Mouse (Mus musculus) heart, embryonic 12.5 days (tissue): ENCODE measurements around the gene Ero1l. TPM values are rescaled to one million over a fixed set of nuclear protein-coding genes. Genes with fewer than 3 reads are reported as not detected.

ENCODE experiments used
- ATAC-seq: fragments of 200-750 bp; cut with Nextera tagmentation; 2 replicates; pipeline ENCODE4 v1.8.0; 2017; ENCODE audit warnings: moderate TSS enrichment, moderate library complexity; ENCODE audit not compliant: insufficient number of reproducible peaks, low FRiP score
- H3K27ac ChIP-seq: fragments of 300-500 bp; sonication (generic); 2 replicates; pipeline ENCODE4 v1.5.1; 2016; ENCODE audit warnings: mild to moderate bottlenecking, moderate library complexity; ENCODE audit not compliant: poor library complexity, severe bottlenecking
- H3K27me3 ChIP-seq: fragments of 300-500 bp; sonication (generic); replicated peaks from 2 replicates; pipeline ENCODE4 v1.6.1; 2016; ENCODE audit warnings: mild to moderate bottlenecking, moderate library complexity
- H3K36me3 ChIP-seq: fragments of 300-500 bp; sonication (generic); 2 replicates; pipeline ENCODE4 v1.6.1; 2016; ENCODE audit warnings: mild to moderate bottlenecking, moderate library complexity
- H3K4me1 ChIP-seq: fragments of 300-500 bp; sonication (generic); replicated peaks from 2 replicates; pipeline ENCODE4 v1.6.1; 2016; ENCODE audit warnings: mild to moderate bottlenecking
- H3K4me2 ChIP-seq: fragments of 300-500 bp; sonication (generic); 2 replicates; pipeline ENCODE4 v1.6.1; 2016; ENCODE audit warnings: mild to moderate bottlenecking, moderate library complexity
- H3K4me3 ChIP-seq: fragments of 300-500 bp; sonication (generic); 2 replicates; pipeline ENCODE4 v1.5.1; 2016; ENCODE audit warnings: mild to moderate bottlenecking
- H3K9ac ChIP-seq: fragments of 300-500 bp; sonication (generic); 2 replicates; pipeline ENCODE4 v1.6.1; 2016; ENCODE audit warnings: mild to moderate bottlenecking, moderate library complexity
- H3K9me3 ChIP-seq: fragments of 300-500 bp; sonication (generic); replicated peaks from 2 replicates; pipeline ENCODE4 v1.6.1; 2016; ENCODE audit warnings: mild to moderate bottlenecking, moderate library complexity
- WGBS: fragments of 180-500 bp; shearing (Covaris S2); methylation state at CpG from one replicate; pipeline ENCODE4 v1.1.7; 2016; 5-methylcytosine and 5-hydroxymethylcytosine counted together
- polyA plus RNA-seq: library from polyadenylated mRNA; unstranded; fragments of >200 nt; fragmentation: Nextera tagmentation; extraction: Ambion mirVana; gene quantifications from 2 replicates; pipeline ENCODE4 v1.2.1, GENCODE M21; 2016

The Ero1l gene
- polyA plus RNA-seq, 1 experiment from 2014 or later = 58.6 TPM

DNA sequence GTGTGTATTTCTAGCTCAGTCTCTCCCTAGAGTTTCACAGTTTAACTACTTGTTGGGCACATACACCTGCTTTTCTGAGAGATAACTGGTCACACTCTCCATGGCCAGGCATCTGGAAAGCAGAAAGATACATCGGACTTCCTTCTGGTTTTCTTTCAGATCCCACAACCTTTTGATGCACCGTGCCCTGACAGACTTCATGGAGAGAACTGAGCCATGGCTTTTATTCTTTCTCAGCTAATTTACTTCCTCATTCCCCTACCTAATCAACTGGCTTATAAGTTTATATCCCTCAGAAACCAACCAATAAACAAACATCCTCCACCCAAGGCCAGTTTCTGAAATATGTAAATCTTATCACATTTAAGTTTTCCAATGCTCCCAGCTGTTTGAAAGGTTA, 3.9 kb upstream of the Ero1l start:
- 87% methylated on average over 2 of the region's 2 CpGs for WGBS
- no peaks in the 10 kb centered on the region for H3K27me3 ChIP-seq
- ATAC-seq = no peak
- 0 out of 2 replicates have a peak, but pooled peaks cover 11% of the 10 kb centered on the region for H3K4me1 ChIP-seq
- H3K4me3 ChIP-seq = no peak overlapping the region
- no peak overlapping the region for H3K4me2 ChIP-seq
- H3K9me3 ChIP-seq = no peaks in the 10 kb centered on the region
- H3K9ac ChIP-seq = no peak overlapping the region
- no peak overlapping the region for H3K27ac ChIP-seq
- H3K36me3 ChIP-seq = no peaks in the 10 kb centered on the region

DNA sequence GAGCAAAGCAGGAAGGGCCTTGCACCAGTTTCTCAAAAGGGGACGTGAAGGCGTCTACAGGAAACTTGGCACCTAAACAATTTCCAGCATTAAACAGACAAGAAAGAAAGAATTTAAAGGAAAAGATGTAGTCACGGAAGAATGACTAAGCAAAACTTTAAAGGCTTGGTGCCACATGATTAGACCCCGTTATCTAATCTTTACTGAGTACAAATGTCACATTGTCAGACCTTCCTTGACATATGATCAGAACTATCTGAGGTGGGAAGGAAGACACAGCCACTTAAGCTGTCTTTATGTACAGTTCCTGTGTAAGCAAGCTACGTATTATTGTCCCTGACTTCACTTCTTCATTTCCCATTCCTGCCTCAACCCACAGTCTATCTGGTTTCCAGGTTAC, 3.1 kb upstream of the Ero1l start:
- H3K9me3 ChIP-seq = no peaks in the 10 kb centered on the region
- ATAC-seq = no peak
- no peak overlapping the region for H3K4me3 ChIP-seq
- H3K36me3 ChIP-seq = no peaks in the 10 kb centered on the region
- peaks cover 16% of the 10 kb centered on the region for H3K4me1 ChIP-seq
- H3K9ac ChIP-seq = no peak overlapping the region
- no peak overlapping the region for H3K4me2 ChIP-seq
- H3K27ac ChIP-seq = peak overlapping the region; percentile 13; the same call in 1 of the 2 replicates
- WGBS = 45% methylated on average over 5 of the region's 5 CpGs
- no peaks in the 10 kb centered on the region for H3K27me3 ChIP-seq

DNA sequence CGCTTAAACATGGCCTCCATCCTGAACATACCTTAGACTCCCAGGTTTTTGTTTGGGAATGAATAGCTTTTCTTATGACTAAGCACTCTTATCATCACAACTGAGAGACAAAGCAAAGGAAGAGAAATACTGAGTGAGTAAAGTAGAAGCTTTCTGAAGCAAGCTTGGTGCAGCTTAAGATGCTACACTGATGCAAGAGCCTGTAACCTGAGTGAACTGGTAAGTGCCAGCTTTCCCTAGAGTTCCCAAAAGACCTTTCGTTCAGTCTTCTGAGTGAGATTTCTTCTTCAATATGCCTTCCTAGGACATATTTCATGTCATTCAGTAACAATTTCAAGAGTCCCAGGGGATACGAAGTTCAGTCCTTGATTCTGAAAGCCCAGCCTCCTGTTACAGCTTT, 2.5 kb upstream of the Ero1l start:
- no peak overlapping the region for H3K27ac ChIP-seq

DNA sequence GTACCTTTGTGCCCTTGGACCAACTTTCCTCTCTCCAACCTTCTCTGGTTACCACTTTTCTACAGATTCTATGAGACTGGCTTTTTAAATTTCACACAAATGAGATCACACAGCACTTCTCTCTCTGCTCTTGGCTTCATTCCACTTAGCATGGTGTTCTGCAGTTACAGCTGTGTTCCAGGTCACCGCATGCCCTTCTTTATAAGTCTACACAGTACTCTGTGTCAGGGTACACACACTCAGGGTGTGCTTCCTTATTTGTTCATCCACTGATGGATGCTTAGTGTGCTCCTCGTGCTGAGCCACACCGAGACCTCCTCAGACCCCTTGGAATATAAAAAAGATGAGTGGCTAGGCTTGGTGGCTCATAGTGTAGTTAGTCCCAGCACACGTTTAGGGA, 1.5 kb upstream of the Ero1l start:
- ATAC-seq = no peak
- peaks cover 29% of the 10 kb centered on the region for H3K4me1 ChIP-seq
- WGBS = 82% methylated on average over 4 of the region's 4 CpGs

More for the DNA sequence above, 2.5 kb upstream of the Ero1l start:
- no peak for ATAC-seq
- H3K9ac ChIP-seq = no peak overlapping the region
- WGBS = 77% methylated on average over 3 of the region's 3 CpGs
- H3K36me3 ChIP-seq = no peaks in the 10 kb centered on the region
- H3K27me3 ChIP-seq = no peaks in the 10 kb centered on the region
- H3K4me3 ChIP-seq = no peak overlapping the region
- no peak overlapping the region for H3K4me2 ChIP-seq
- H3K9me3 ChIP-seq = no peaks in the 10 kb centered on the region
- peaks cover 20% of the 10 kb centered on the region for H3K4me1 ChIP-seq

DNA sequence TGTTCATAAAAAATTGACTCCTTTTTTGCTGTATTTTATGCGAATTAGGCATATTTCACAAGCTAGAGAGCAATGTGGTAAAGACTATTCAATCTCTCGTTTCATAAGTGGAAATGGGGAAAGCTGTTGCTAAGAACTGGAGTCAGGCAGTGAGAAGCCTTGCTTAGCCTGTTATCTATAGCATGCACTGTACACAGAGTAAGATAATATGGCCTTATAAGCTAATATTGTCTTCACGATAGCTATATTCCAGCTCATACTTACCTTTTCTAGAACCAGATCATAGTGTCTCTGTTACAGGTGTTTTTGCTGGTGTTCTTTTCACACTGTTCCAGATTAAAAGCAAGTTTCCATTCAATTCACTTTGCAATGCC, 653 bp upstream of the Ero1l start:
- H3K27me3 ChIP-seq = no peaks in the 10 kb centered on the region
- 57% methylated on average over 3 of the region's 3 CpGs for WGBS
- no peak for ATAC-seq
- no peaks in the 10 kb centered on the region for H3K36me3 ChIP-seq
- H3K4me2 ChIP-seq = peak overlapping the region; percentile 71; the same call in 1 of the 2 replicates
- H3K9me3 ChIP-seq = no peaks in the 10 kb centered on the region
- H3K4me3 ChIP-seq = no peak overlapping the region
- no peak overlapping the region for H3K9ac ChIP-seq
- H3K27ac ChIP-seq = no peak overlapping the region; the same call in 1 of the 2 replicates
- peaks cover 34% of the 10 kb centered on the region for H3K4me1 ChIP-seq

More for the DNA sequence above, 1.5 kb upstream of the Ero1l start:
- Histone ChIP-seq H3K9ac (no peak overlapping the region), H3K4me2 (no peak overlapping the region), H3K27me3 (no peaks in the 10 kb centered on the region), H3K9me3 (no peaks in the 10 kb centered on the region), H3K36me3 (no peaks in the 10 kb centered on the region), H3K27ac (no peak overlapping the region), H3K4me3 (no peak overlapping the region)

DNA sequence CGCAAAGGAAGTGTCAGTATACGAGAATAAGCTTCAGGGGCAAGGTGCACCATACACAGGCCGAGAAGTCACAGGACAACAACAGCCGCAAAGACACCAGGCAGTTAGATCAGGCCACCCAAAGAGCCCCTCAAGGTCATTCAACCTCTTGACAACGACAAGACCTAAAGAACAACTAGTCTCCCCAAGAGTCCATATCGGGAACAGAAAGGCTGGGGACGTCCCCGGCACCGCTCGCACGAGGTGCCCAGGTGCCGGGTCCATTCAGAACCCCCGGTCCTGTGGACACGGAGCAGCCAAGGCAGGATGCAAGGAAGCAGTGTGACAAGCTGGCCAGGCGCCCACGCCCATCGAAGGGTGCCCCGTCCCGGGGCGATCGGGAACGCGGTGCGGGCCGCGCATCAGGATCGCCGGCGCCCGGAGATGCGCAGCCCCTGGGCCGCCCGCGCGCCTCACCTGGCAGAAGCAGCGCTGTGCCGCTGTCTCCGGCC, 605 bp downstream of the Ero1l start:
- peaks cover 34% of the 10 kb centered on the region for H3K4me1 ChIP-seq
- 0% methylated on average over 38 of the region's 38 CpGs for WGBS

DNA sequence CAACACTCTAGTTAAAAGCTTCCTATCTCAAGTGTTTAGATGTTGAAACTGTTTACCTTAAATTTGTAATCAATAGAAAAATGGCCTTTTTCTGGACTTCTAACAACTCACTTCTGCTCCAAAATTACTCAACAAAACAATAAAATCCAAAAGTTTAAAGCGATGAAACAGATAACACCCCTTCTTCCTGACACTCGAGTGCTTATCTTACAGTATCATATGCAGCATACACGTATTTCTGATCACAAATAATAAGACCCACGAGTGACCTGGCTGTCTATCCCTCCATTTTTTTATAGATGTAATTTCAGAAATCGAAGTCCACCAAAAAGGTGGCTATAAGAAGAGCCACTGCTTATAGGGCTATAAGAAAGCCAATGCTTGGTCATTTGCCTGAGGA, 1.6 kb downstream of the Ero1l start:
- peak overlapping the region; percentile 85 for H3K4me3 ChIP-seq
- H3K27ac ChIP-seq = no peak overlapping the region
- no peak for ATAC-seq
- no peaks in the 10 kb centered on the region for H3K27me3 ChIP-seq
- peaks cover 33% of the 10 kb centered on the region for H3K4me1 ChIP-seq
- 49% methylated on average over 5 of the region's 5 CpGs for WGBS
- no peaks in the 10 kb centered on the region for H3K9me3 ChIP-seq
- peak overlapping the region; percentile 92; the same call in 1 of the 2 replicates for H3K9ac ChIP-seq
- H3K4me2 ChIP-seq = peak overlapping the region; percentile 71
- no peaks in the 10 kb centered on the region for H3K36me3 ChIP-seq

More for the DNA sequence above, 605 bp downstream of the Ero1l start:
- Histone ChIP-seq H3K27ac (peak overlapping the region; percentile 85), H3K4me3 (peak overlapping the region; percentile 85), H3K9me3 (no peaks in the 10 kb centered on the region), H3K4me2 (peak overlapping the region; percentile 71), H3K9ac (peak overlapping the region; percentile 92), H3K27me3 (no peaks in the 10 kb centered on the region), H3K36me3 (no peaks in the 10 kb centered on the region)
- peak; percentile 12 for ATAC-seq

DNA sequence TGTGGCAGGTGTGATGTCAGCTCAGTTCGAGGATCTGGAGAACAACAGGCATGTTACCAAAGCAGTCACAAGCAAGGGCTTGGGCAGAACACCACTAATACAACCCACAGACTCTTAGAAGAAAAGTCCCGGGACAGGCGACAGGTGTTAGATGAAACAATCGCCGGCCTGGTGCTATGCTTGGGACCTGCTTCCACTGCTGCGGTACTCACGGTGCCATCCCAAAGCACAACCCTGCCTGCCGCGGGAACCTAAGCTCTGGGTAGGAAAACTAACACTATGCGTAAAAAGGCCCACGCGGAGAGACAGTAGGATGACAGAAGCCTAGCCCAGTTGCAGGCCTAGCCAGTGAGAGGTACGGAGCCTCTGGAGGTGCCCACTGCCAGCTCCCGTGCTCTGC, 8.5 kb downstream of the Ero1l start:
- Histone ChIP-seq H3K27ac (no peak overlapping the region), H3K36me3 (peaks cover 7% of the 10 kb centered on the region; the same call in 1 of the 2 replicates), H3K4me1 (peaks cover 20% of the 10 kb centered on the region), H3K9ac (no peak overlapping the region), H3K9me3 (no peaks in the 10 kb centered on the region), H3K4me2 (no peak overlapping the region), H3K4me3 (no peak overlapping the region), H3K27me3 (no peaks in the 10 kb centered on the region)
- ATAC-seq = no peak
- WGBS = 86% methylated on average over 14 of the region's 14 CpGs

DNA sequence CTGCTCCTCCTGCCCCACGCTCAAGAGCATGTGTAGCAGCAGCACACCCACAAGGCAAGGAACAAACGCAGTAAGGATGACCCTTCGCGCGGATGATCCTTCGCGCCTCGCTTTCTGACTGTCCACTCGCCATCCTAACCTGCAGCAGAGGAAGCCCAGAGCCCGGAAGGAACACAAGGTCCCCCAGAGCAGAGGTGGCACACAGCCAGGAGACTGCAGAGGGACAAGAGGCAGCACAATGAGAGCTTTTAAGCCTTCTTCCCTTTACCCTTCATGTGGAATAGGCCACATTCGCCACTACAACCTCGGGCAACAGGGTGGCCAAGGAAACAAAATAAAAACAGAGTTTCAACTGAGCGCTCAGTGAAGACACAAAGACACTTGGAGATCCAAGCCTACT, 8.9 kb downstream of the Ero1l start:
- Histone ChIP-seq H3K4me2 (no peak overlapping the region), H3K9ac (no peak overlapping the region), H3K36me3 (peaks cover 11% of the 10 kb centered on the region; the same call in 1 of the 2 replicates), H3K27ac (no peak overlapping the region), H3K4me3 (no peak overlapping the region), H3K9me3 (no peaks in the 10 kb centered on the region), H3K4me1 (peaks cover 20% of the 10 kb centered on the region), H3K27me3 (no peaks in the 10 kb centered on the region)
- WGBS = 84% methylated on average over 13 of the region's 13 CpGs
- ATAC-seq = no peak

DNA sequence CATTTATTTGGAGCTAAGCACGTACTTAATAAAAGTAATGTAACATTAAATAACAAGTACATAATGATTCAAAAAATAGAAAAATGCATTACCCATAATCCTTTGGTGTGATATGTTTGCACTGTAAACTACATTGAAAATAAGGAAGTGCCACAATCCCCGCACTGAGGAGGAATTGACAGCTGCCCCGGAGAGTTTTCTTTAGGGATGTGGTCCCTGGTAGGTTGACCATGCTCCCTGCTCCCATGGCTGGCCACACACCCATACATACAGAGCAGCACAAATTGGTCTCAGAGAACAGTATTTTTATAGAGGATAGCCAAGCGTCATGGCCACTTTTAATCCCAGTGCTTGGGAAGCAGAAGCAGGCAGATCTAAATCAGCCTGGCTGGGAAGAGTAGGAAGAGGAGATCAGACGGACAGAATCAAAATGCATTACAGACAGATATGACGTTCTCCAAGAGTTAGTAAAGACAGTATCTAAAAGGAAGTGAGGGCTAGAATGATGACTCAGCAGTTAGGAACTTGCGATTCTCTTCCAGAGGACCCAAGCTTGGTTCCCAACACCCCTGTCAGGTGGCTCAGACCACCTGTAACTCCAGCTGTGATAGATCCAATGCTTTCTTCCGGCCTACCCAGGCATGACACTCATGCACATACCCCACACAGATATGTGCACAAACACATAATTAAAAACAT, 10.8 kb downstream of the Ero1l start:
- Histone ChIP-seq H3K27me3 (no peaks in the 10 kb centered on the region), H3K9ac (no peak overlapping the region), H3K4me3 (no peak overlapping the region), H3K9me3 (no peaks in the 10 kb centered on the region), H3K4me1 (peaks cover 16% of the 10 kb centered on the region), H3K36me3 (peaks cover 19% of the 10 kb centered on the region), H3K27ac (no peak overlapping the region), H3K4me2 (no peak overlapping the region)
- ATAC-seq = 0 out of 2 replicates have a peak, but pooled peaks have one; percentile 39
- WGBS = 79% methylated on average over 8 of the region's 8 CpGs

DNA sequence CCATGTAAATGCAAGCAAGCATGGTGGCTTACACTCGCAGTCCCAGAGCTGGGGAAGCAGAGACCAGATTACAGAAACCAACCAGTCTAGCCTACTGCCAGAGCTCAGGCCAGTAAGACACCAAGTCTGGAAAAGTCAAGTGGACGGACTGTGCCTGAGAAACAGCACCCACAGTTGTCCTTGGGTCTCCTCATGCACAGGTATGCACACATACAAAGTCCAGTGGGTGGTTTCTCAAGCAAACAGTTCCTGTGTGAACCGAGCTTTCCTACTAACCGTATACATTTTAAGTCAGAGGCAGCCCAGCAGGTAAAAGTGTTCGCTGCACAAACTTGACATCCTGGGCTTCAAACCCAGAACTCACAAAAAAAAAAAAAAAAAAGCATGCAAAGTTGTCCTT, 12.7 kb downstream of the Ero1l start:
- no peak overlapping the region for H3K9ac ChIP-seq
- no peaks in the 10 kb centered on the region for H3K27me3 ChIP-seq
- no peaks in the 10 kb centered on the region for H3K9me3 ChIP-seq
- H3K27ac ChIP-seq = no peak overlapping the region
- no peak overlapping the region for H3K4me2 ChIP-seq
- WGBS = 90% methylated on average over 5 of the region's 5 CpGs
- H3K4me1 ChIP-seq = peaks cover 16% of the 10 kb centered on the region
- H3K4me3 ChIP-seq = no peak overlapping the region
- no peak for ATAC-seq
- peaks cover 37% of the 10 kb centered on the region for H3K36me3 ChIP-seq
